Mouse (Mus musculus): Measurements from ENCODE around the gene Gng3.

- no peak for TF ChIP-seq CTCF (IDR thresholded peaks at IDR 0.05; ENCODE audit: low read depth)
- no peak for TF ChIP-seq EP300 (IDR thresholded peaks at IDR 0.05; ENCODE audit: low read depth)
Observed at GRCm38 (mm10) chr19:8789171-8789570, 49.8 kb downstream of the Gng3 start.

Measured in liver, postnatal 0 days (tissue).